Mouse (Mus musculus) lung, embryonic 16.5 days (tissue): ENCODE data around the gene Pbld1. TPM values are rescaled to one million over a fixed set of nuclear protein-coding genes. Genes with fewer than 3 reads are reported as not detected.

Experiments
- ATAC-seq: fragments of 200-750 bp; cut with Nextera tagmentation; 2 replicates; pipeline ENCODE4 v1.8.0; 2017; ENCODE audit warnings: low read depth, mild to moderate bottlenecking, moderate library complexity
- H3K27ac ChIP-seq: fragments of 300-500 bp; sonication (generic); 2 replicates; pipeline ENCODE4 v1.5.1; 2014; ENCODE audit warnings: mild to moderate bottlenecking, control low read depth, low read length
- H3K27me3 ChIP-seq: fragments of 300-500 bp; sonication (generic); 2 replicates; pipeline ENCODE4 v1.6.1; 2014; ENCODE audit warnings: low read depth, low read length, mixed read lengths; ENCODE audit not compliant: control insufficient read depth, insufficient read depth
- H3K36me3 ChIP-seq: fragments of 300-500 bp; sonication (generic); 2 replicates; pipeline ENCODE4 v1.6.1; 2014; ENCODE audit warnings: low read length; ENCODE audit not compliant: control insufficient read depth, insufficient read depth
- H3K4me1 ChIP-seq: fragments of 300-500 bp; sonication (generic); replicated peaks from 2 replicates; pipeline ENCODE4 v1.6.1; 2014; ENCODE audit warnings: low read length, mixed read lengths; ENCODE audit not compliant: control insufficient read depth, insufficient read depth
- H3K4me2 ChIP-seq: fragments of 300-500 bp; sonication (generic); 2 replicates; pipeline ENCODE4 v1.6.1; 2014; ENCODE audit warnings: low read depth, low read length, control low read depth
- H3K4me3 ChIP-seq: fragments of 300-500 bp; sonication (generic); 2 replicates; pipeline ENCODE4 v1.5.1; 2014; ENCODE audit warnings: mild to moderate bottlenecking, low read length, control low read depth
- H3K9ac ChIP-seq: fragments of 300-500 bp; sonication (generic); 2 replicates; pipeline ENCODE4 v1.6.1; 2014; ENCODE audit warnings: low read length, control low read depth
- H3K9me3 ChIP-seq: fragments of 300-500 bp; sonication (generic); 2 replicates; pipeline ENCODE4 v1.6.1; 2016; ENCODE audit warnings: low read length; ENCODE audit not compliant: control insufficient read depth
- WGBS: fragments of 180-500 bp; shearing (Covaris S2); extraction: QIAGEN DNeasy Blood & Tissue Kit; methylation state at CpG from one replicate; pipeline ENCODE4 v1.1.7; 2014; 5-methylcytosine and 5-hydroxymethylcytosine counted together
- polyA plus RNA-seq: library from polyadenylated mRNA; unstranded; fragments of >200 nt; fragmentation: Nextera tagmentation; extraction: Ambion mirVana; gene quantifications from 2 replicates; pipeline ENCODE4 v1.2.1, GENCODE M21; 2015

Pbld1 gene
- polyA plus RNA-seq, 1 experiment from 2014 or later = 1.1 TPM

DNA sequence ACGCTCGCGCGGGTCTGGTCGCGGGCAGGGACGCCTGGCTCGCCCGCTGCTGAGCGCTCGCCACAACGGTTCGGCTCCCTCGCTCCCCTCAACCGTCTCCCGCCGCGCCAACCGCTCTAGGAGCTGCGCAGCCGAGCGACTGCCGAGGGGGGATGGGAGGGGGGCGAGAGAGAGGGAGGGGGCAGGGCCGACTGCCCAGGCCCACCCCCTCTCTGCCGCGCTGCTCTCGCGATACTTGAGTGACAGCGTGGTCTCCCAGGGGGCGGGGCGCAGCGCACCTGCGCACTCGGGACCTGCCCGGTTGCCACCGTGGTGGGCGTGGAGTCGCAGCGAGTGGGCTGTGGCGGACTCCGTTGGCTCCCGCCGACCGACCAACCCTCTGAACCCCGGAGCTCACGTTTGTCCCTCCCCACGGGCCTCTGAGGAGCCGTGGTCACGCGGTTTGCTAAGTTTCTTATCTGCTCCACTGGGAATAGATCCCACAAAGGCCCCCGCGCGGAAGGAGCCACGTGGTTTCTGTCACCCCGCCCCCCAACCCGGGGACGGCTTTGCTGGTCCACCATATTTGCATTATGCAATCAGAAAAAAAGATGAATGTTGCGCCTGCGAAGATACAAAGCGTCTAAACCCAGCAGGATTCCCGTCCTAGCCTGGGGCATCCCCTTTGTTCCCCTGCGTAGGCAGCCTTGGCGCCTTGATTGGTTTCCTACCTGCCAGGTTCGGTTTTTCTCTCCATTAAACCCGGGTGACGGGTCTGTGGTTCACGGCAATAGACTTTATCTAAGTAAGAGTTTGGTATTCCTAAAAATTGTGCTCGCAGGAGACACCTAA lies 36.0 kb upstream of the Pbld1 start, which contains the start of the genes Hnrnph3 and Pbld2:
Gene Hnrnph3 (minus strand): TSS at position 469 of the 831 bp plus-strand sequence.
Gene Pbld2 (plus strand): TSS at position 567 of the 831 bp plus-strand sequence.
- under 1% methylated on average over 61 of the region's 69 CpGs for WGBS
- H3K27me3 ChIP-seq = no peaks in the 10 kb centered on the region
- H3K9me3 ChIP-seq = no peaks in the 10 kb centered on the region
- peak; percentile 96 for ATAC-seq
- H3K36me3 ChIP-seq = no peaks in the 10 kb centered on the region
- H3K9ac ChIP-seq = peak within 1 kb of the TSS; percentile 100
- H3K4me3 ChIP-seq = peak within 1 kb of the TSS; percentile 94
- peaks cover 20% of the 10 kb centered on the region for H3K4me1 ChIP-seq
- peak within 1 kb of the TSS; percentile 70 for H3K4me2 ChIP-seq
- peak within 1 kb of the TSS; percentile 99 for H3K27ac ChIP-seq

DNA sequence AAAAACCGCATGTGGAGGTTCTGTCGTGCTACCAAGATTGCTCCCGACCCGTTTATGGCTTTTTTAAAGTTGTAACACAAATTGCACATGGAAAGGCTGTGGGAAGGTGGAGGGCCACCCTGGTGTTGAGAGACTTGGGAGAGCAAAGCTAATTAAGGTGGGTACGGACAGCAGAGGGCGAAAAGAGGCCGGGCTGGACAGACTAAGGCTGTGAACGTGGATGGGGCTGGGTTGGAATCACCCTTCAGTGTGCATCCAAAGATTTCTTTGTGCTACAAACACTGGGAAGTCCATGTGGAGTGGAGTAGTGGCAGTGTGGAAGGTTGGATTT lies 35.4 kb upstream of the Pbld1 start:
- under 1% methylated on average over 8 of the region's 8 CpGs for WGBS
- H3K27me3 ChIP-seq = no peaks in the 10 kb centered on the region
- H3K4me2 ChIP-seq = peak overlapping the region; percentile 64
- peak overlapping the region; percentile 99 for H3K27ac ChIP-seq
- peak overlapping the region; percentile 94 for H3K4me3 ChIP-seq
- peak overlapping the region; percentile 84 for H3K9ac ChIP-seq
- no peaks in the 10 kb centered on the region for H3K9me3 ChIP-seq
- H3K36me3 ChIP-seq = no peaks in the 10 kb centered on the region
- peak; percentile 62 for ATAC-seq
- peaks cover 20% of the 10 kb centered on the region for H3K4me1 ChIP-seq

DNA sequence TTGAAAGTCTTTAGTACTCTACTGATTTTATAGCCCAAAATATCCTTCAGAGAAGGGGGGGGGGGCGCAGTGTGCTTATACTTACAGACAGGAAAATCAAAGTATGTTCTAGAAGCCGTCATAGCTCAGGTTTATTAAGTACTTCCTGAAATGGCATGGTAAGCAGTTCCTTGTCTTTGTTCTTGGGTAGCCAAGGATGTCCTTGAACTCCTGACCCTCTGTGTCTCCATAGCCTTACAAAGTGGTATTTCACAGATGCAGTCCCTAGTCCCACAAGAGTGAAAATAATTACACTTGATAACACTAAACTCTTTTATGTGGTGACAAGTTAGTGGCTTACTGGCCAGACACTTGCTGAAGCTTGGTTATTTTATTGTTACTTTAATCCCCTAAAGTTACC lies 34.9 kb upstream of the Pbld1 start:
- peak overlapping the region; percentile 64 for H3K4me2 ChIP-seq
- H3K9me3 ChIP-seq = no peaks in the 10 kb centered on the region
- peak overlapping the region; percentile 94 for H3K4me3 ChIP-seq
- no peaks in the 10 kb centered on the region for H3K36me3 ChIP-seq
- H3K9ac ChIP-seq = peak overlapping the region; percentile 84; the same call in 1 of the 2 replicates
- WGBS = 15% methylated on average over 2 of the region's 2 CpGs
- no peak for ATAC-seq
- peak overlapping the region; percentile 99 for H3K27ac ChIP-seq
- H3K27me3 ChIP-seq = no peaks in the 10 kb centered on the region
- H3K4me1 ChIP-seq = peaks cover 20% of the 10 kb centered on the region

DNA sequence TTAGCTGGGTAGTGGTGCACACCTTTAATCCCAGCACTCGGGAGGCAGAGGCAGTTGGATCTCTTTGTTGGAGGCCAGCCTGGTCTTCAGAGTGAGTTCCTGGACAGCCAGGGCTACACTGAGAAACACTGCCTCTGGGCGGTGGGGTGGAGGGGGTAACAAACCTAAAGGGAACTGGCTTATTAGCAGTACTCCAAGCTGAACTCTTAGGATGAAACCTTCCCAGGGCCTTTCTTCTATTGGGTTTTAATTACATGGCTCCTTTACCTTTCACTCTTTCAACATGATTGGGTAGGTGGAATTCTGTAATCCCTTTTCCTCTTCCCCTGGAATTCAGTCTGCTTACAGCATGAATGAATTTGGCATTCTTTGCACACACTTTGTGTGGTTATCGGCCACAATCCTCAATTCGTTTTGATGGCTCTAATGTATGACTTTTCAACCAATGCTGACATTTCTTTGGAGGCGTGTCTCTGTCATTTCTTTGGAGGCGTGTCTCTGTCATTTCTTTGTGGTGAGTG lies 34.4 kb upstream of the Pbld1 start:
- Histone ChIP-seq H3K27me3 (no peaks in the 10 kb centered on the region), H3K9ac (no peak overlapping the region), H3K4me1 (peaks cover 16% of the 10 kb centered on the region), H3K4me3 (no peak overlapping the region), H3K4me2 (peak overlapping the region; percentile 64; the same call in 1 of the 2 replicates), H3K27ac (peak overlapping the region; percentile 99), H3K36me3 (no peaks in the 10 kb centered on the region), H3K9me3 (no peaks in the 10 kb centered on the region)
- WGBS = 60% methylated on average over 6 of the region's 6 CpGs
- ATAC-seq = no peak

DNA sequence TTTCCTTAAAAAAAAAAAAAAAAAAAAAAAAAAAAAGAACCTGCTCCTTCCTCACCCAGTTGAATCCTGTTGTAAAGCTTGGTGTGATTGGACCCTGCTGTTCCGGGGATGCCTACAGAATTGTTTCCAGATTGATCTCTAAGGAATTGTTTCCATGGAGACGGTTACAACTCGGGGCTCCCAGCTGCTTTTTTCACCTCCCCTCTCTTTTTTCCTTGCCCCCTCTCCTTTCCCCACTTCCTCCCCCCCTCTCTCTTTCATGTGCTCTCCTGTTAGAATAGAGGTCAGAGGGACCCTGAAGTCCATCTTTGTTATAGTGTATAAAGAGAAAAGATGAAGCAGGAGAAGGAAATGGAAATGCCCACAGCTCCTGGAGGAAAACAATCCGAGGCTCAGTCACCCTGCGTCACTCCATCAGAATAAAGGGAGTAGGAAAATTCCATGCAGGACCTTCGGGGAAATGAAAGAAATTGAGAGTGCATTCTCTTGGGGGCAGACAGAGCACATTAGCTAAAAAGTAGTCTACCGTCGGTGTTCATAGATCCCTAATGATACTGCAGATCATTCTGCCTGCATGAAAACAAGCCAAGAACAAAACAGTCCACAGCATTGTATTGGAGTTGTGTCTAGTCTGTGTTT lies 33.7 kb upstream of the Pbld1 start:
- H3K27me3 ChIP-seq = no peaks in the 10 kb centered on the region
- H3K4me3 ChIP-seq = no peak overlapping the region
- H3K27ac ChIP-seq = no peak overlapping the region
- H3K4me1 ChIP-seq = peaks cover 11% of the 10 kb centered on the region
- H3K36me3 ChIP-seq = no peaks in the 10 kb centered on the region
- H3K9ac ChIP-seq = no peak overlapping the region
- H3K9me3 ChIP-seq = no peaks in the 10 kb centered on the region
- ATAC-seq = no peak
- WGBS = 51% methylated on average over 8 of the region's 8 CpGs
- no peak overlapping the region for H3K4me2 ChIP-seq

DNA sequence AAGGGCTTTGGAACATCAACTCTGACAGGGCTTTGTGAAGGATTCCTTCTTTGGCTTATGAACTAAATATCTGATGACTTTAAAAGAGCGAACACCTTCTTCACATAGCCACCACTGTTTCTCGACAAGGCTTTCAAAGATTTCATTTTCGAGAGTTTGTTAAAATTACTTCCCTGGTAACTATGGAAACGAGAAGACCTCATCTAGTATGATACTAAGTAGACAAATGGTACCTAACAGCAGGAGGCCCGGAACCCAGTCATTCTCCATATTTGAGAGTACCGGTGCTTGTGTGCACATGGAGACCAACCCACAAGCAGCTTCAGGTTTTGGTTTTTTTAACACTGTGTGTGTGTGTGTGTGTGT lies 33.2 kb upstream of the Pbld1 start:
- ATAC-seq = no peak
- H3K4me3 ChIP-seq = no peak overlapping the region
- H3K4me1 ChIP-seq = peaks cover 6% of the 10 kb centered on the region
- H3K9ac ChIP-seq = no peak overlapping the region
- no peaks in the 10 kb centered on the region for H3K9me3 ChIP-seq
- WGBS = 75% methylated on average over 6 of the region's 6 CpGs
- no peak overlapping the region for H3K27ac ChIP-seq
- H3K4me2 ChIP-seq = no peak overlapping the region
- no peaks in the 10 kb centered on the region for H3K27me3 ChIP-seq
- H3K36me3 ChIP-seq = no peaks in the 10 kb centered on the region

DNA sequence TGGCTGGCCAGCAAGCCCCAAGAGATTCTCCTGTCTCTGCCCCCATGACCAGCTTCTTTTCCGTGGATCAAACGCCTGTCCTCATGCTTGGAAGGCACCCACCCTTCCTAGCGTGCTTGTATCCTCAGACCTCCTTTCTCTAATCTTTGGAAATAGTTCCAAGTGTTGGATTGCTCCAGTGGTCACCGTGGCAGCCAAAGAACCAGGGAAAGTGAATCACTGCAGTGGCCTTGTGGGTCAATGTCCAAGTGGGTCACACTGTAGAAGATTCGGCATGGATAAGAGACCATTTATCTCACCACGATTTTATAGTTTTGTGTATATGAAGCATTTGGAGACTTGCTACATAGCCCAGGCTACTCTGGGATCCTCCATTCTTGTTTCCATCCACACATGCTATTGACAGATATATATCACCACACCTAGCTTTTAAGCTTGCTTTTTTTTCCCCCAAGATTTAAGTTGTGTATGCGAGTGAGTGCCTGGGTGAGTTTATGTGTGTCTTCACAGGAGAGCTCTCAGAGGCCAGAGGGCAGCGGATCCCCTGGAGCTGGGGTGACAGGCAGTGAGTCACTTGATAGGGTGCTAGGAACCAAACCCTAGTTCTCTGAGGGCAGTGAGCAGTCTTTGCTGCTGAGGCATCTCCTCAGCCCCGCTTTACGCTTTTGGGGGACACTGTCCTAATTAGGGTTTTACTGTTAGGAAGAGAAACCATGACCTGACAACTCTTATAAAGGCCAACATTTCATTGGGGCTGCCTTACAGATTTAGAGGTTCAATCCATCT lies 32.4 kb upstream of the Pbld1 start:
- H3K4me1 ChIP-seq = peaks cover 3% of the 10 kb centered on the region; the same call in 1 of the 2 replicates
- H3K4me3 ChIP-seq = no peak overlapping the region
- H3K9me3 ChIP-seq = no peaks in the 10 kb centered on the region
- H3K36me3 ChIP-seq = no peaks in the 10 kb centered on the region
- H3K9ac ChIP-seq = no peak overlapping the region
- ATAC-seq = no peak
- WGBS = 90% methylated on average over 10 of the region's 10 CpGs
- H3K27ac ChIP-seq = no peak overlapping the region
- H3K4me2 ChIP-seq = no peak overlapping the region
- H3K27me3 ChIP-seq = no peaks in the 10 kb centered on the region

DNA sequence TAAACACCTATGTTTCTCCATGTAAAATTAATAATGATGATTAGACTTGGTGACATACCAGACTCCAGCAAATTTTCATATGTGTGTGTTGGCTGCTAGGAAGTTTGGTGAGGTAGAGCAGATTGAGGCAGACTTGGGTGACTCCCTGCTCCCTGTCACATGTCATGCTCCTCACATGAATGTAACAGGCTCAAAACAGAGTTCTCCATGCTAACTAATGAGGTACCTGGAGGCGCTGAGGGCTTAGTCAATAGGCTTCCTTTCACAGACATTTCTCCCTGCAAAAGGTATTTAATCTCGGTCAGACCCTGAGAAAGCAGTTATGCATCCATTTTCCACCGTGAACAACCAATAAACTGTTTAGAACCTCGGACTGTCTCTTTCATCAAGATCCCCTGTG lies 31.6 kb upstream of the Pbld1 start:
- no peak overlapping the region for H3K4me2 ChIP-seq
- H3K27ac ChIP-seq = no peak overlapping the region
- no peak overlapping the region for H3K9ac ChIP-seq
- no peak for ATAC-seq
- 80% methylated on average over 4 of the region's 4 CpGs for WGBS
- peaks cover 3% of the 10 kb centered on the region; the same call in 1 of the 2 replicates for H3K4me1 ChIP-seq
- no peaks in the 10 kb centered on the region for H3K27me3 ChIP-seq
- no peak overlapping the region for H3K4me3 ChIP-seq
- H3K36me3 ChIP-seq = no peaks in the 10 kb centered on the region
- no peaks in the 10 kb centered on the region for H3K9me3 ChIP-seq

DNA sequence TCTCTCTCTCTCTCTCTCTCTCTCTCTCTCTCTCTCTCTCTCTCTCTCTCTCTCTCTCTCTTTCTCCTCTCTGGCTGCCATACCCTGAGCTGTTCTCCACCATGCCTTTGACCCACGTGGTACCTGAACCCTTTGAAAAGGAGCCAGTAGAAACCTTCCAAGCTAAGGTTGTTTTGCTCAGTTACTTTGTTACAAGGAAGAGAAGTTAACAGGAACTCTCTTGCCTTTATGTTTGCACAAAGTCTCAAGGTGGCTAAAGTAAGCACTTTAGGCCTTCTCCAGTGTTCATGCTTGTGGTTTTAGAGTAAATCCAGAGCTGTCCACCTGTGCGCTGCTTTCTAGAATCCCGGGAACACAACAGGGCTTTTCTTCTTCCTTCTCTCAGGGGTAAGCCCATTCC lies 27.7 kb upstream of the Pbld1 start:
- Histone ChIP-seq H3K4me2 (no peak overlapping the region), H3K4me3 (no peak overlapping the region), H3K9ac (no peak overlapping the region), H3K4me1 (no peaks in the 10 kb centered on the region; the same call in 1 of the 2 replicates), H3K27ac (peak overlapping the region; percentile 59), H3K27me3 (no peaks in the 10 kb centered on the region), H3K36me3 (no peaks in the 10 kb centered on the region), H3K9me3 (no peaks in the 10 kb centered on the region)
- 43% methylated on average over 3 of the region's 3 CpGs for WGBS
- ATAC-seq = peak; percentile 94
